Mouse (Mus musculus): ENCODE measurements around the gene Rgsl1.

The Rgsl1 gene

DNA sequence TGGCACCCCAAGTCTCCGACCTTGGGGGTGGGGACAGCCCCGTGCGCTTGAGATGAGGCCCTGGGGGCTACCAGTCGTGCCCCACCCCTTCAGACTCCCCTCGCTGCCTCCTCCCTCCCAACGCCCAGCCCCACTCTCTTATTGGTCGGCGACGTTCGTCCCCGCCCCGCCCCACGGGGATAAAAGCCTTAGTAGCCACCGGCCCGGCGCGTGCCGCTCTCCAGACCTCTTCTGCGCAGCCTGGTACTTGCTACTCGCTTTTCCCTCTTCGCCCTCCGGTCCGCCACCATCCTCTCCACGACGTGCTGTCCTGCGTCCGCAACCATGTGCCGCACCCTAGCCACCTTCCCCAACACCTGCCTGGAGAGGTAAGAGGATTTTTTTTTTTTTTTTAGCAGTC, 103.8 kb downstream of the Rgsl1 start, which contains the start of gene Rgs16:
Gene Rgs16, plus strand, starts transcription at position 205 of the 400 bp plus-strand sequence.
- DNase-seq, result peak; percentile 76

DNA sequence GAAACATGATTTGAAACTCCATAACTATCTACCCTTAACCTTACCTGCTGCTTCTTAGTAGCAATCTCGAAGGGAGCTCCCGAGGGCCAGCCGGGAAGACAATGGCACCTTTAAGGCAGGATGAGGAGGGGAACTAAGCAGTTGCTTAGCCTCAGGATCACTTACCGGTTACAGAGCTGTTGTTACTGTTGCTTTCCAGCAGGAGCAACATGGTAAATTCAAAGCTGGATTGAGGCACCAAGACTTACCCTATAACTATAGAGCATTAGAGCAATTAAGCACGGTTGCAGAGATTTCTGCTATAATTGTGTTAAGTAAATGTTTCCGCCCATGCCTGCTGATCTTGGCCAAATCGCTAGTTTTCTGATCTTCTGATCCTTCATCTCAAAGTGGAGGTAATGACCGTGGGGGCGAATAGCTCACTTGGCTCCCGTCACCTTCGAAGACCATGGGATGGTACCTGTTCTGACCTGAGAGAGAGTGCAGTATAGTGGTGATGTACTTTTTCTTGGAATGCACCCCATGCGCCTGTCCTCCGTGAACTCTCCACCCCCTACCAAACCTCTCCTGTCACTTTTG, 104.4 kb downstream of the Rgsl1 start:
- DNase-seq, result no peak

- DNase-seq, result no peak
These were observed 106.5 kb downstream of the Rgsl1 start for GRCm38 (mm10) chr1:153737101-153738085.

DNA sequence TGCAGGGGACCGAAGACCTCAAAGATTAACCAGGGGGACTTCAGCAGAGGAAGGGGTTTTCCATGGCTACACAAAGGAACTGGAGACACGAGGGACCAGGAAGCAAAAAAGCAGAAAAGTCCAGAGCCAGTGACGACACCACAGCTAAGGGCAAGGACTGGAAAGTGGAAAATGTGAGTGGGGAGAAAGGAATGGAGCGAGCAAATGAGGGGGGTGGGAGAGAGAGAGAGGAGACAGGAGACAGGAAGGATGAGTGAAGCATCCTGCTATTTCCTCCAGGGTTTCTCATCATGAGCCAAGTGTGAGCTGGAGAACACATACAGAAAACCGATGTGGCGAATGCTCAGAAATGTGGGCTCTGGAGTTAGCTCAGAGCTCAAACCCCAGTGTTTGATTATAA, 107.8 kb downstream of the Rgsl1 start:
- no peak for DNase-seq

- no peak for DNase-seq
These were observed 109.1 kb downstream of the Rgsl1 start for GRCm38 (mm10) chr1:153734866-153735265.

- DNase-seq, result peak; percentile 62
These were observed 110.8 kb downstream of the Rgsl1 start for GRCm38 (mm10) chr1:153733181-153733580.

DNA sequence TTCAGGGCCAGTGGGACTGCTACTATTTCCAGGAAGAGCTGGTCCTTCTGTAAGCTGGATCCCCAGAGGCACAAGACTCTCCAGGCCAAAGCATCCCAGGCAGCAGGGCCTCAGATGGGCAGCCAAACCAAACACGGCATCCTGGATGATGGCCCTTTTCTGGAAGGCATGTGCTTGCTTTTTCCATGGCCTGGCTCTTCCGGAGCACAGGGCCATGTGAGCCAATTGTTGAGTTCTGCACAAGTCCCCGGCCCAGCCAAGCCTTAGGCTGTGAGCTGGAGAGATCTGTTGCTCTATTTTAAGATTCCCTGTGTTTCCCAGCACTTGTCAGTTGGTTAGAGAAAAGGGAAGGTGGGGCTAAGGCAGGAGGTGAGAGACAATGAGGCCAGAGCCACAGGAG, 113.3 kb downstream of the Rgsl1 start:
- no peak for DNase-seq

DNA sequence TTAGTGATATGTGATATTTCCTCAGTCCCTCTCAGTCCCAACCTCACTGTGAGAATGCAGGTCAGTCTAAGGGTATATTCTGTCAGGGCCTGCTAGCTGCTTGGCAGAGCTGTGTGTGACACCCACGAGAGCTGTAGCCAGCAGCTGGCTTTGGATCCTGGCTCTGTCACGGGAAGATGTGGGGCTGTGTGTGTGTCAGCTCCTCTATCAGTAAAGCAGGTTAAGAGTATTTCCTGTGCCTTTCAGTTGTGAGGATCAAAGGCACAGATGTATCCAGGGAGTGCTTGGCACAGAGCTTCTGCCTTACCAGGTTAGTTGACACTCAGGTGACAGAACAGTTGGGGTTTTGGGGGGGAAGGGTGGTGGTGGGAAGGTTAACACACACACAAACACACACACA, 114.1 kb downstream of the Rgsl1 start:
- peak; percentile 58 for DNase-seq
